Mouse (Mus musculus) megakaryocyte, embryonic 14.5 days (primary cell): ENCODE measurements around the gene Als2.

Experiments used
- FLI1 ChIP-seq: IDR thresholded peaks from 2 replicates; pipeline ENCODE4 v1.6.1; 2012; ENCODE audit warnings: low read length, inconsistent platforms, mixed read lengths
- GATA1 ChIP-seq: IDR thresholded peaks from 3 replicates; pipeline ENCODE4 v1.6.1; 2012; ENCODE audit warnings: mixed read lengths, low read length, inconsistent platforms, borderline replicate concordance

DNA sequence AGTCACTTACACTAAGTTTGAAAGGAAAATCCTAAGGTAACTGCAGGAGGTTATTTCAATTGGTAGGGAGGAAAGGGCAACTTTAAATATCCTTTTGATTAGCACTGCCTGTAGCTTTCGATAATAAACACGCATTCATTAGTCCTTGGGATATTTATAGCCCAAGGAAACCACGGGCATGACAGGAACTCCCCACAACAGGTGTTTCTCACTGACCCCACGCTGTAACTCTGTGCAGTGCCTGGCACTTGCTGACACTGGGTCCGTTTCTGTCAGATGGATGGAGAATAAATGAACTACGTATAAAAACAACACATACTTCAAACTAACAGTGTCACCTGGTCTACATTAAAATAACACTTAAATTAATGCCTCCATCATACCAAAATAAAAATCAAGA, 42.1 kb downstream of the Als2 start:
- TF ChIP-seq FLI1: no peak
- TF ChIP-seq GATA1: no peak
